Mouse (Mus musculus): ENCODE data around the gene Hsd17b1. TPM values are rescaled to one million over a fixed set of nuclear protein-coding genes. Genes with fewer than 3 reads are reported as not detected.
A peak's percentile ranks its signal among the peaks of the same experiment; 100 is the strongest.

The Hsd17b1 gene
- total RNA-seq, 1 experiment from 2014 or later: 3.3 TPM

DNA sequence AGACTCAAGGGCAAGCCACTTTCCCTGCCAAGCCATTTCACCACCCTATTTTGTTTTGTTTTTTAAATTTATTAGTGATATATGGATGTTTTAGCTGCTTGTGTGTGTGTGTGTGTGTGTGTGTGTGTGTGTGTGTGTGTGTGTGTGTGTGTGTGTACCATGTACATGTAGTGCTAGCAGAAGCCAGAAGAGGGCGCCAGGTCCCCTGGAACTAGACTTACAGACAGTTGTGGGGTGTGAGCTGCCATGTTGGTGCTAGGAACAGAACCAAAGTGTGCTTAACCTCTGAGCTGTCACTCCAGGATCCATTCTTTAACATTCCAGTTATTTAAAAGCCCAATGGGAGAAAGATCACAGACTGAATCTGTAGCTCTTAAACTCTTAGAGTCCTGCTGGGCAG lies 48.9 kb downstream of the Hsd17b1 start:
- no peak for DNase-seq

DNA sequence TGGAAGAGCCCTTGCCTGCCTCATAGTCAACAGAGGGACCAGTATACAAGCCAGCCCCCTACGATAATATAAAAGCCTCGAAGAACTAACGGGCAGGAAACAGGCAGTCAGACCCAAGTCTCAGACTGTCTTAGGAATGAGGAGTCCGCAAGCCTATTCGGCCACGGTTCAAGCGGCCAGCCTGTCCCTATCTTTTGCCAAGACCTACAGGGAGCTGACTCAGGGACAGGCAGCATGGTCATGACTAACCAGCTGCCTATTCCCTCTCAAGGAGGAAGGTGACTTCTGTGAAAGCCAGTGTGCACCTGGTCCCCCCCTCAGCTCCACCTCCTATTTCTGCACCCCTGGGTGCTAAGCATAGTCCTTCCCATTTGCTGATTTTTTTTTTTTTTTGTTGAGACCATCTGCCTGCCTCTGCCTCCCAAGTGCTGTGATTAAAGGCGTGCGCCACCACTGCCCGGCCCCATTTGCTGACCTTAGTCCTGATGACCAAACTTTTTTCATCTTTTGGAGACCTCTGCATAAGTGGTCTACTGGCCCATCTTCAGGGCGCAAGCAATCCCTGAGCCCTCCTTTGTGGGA lies 50.9 kb downstream of the Hsd17b1 start:
- DNase-seq: peak; percentile 43

Small RNAs within 50 kb of the gene (microRNA-seq; reads per million reads assigned to microRNA genes)
- 0.36 to 0.69 reads per million in 2 experiments for gene Mir6928

Other genes with a start within 250 kb of the Hsd17b1 start
- gene Stat5b, start 227.7 kb upstream of the Hsd17b1 start, total RNA-seq (2021): 89.0 and 123 TPM in 2 replicates
- gene Stat5a, start 219.1 kb upstream of the Hsd17b1 start, total RNA-seq (2021): 43.8 and 54.5 TPM in 2 replicates
- 81.5 and 88.6 TPM in 2 replicates for gene Stat3, start 138.9 kb upstream of the Hsd17b1 start, total RNA-seq (2021)
- gene Cavin1, start 107.5 kb upstream of the Hsd17b1 start, total RNA-seq (2021): 224 and 271 TPM in 2 replicates
- gene Atp6v0a1, start 69.0 kb upstream of the Hsd17b1 start, total RNA-seq (2021): 106 and 144 TPM in 2 replicates
- gene Naglu, start 8.4 kb upstream of the Hsd17b1 start, total RNA-seq (2021): 39.3 and 54.1 TPM in 2 replicates
- gene Coasy, start 4.2 kb downstream of the Hsd17b1 start, total RNA-seq (2021): 93.5 and 115 TPM in 2 replicates
- 55.2 and 70.0 TPM in 2 replicates for gene Mlx, start 8.9 kb downstream of the Hsd17b1 start, total RNA-seq (2021)
- 7.1 and 9.4 TPM in 2 replicates for gene Psmc3ip, start 17.0 kb downstream of the Hsd17b1 start, total RNA-seq (2021)
- 53.5 and 64.1 TPM in 2 replicates for gene Retreg3, start 41.5 kb downstream of the Hsd17b1 start, total RNA-seq (2021)
- gene Tubg1, start 41.5 kb downstream of the Hsd17b1 start, total RNA-seq (2021): 42.1 and 50.1 TPM in 2 replicates
- 5.7 and 6.4 TPM in 2 replicates for gene Tubg2, start 77.5 kb downstream of the Hsd17b1 start, total RNA-seq (2021)
- 6.6 and 9.1 TPM in 2 replicates for gene Cntnap1, start 92.1 kb downstream of the Hsd17b1 start, total RNA-seq (2021)
- 31.1 and 36.4 TPM in 2 replicates for gene Plekhh3, start 92.9 kb downstream of the Hsd17b1 start, total RNA-seq (2021)
- gene Ccr10, start 97.0 kb downstream of the Hsd17b1 start, total RNA-seq (2021): 0.18 TPM in 1 of 2 replicates, not detected in the other
- 37.3 and 49.6 TPM in 2 replicates for gene Ezh1, start 148.1 kb downstream of the Hsd17b1 start, total RNA-seq (2021)
- 53.9 and 57.0 TPM in 2 replicates for gene Ramp2, start 167.6 kb downstream of the Hsd17b1 start, total RNA-seq (2021)
- gene Vps25, start 175.3 kb downstream of the Hsd17b1 start, total RNA-seq (2021): 112 and 116 TPM in 2 replicates
- 1.7 and 2.6 TPM in 2 replicates for gene Wnk4, start 182.2 kb downstream of the Hsd17b1 start, total RNA-seq (2021)
- 0.67 and 0.73 TPM in 2 replicates for gene Cntd1, start 200.6 kb downstream of the Hsd17b1 start, total RNA-seq (2021)
- gene Coa3, start 200.7 kb downstream of the Hsd17b1 start, total RNA-seq (2021): 67.9 and 74.9 TPM in 2 replicates
- gene Becn1, start 223.9 kb downstream of the Hsd17b1 start, total RNA-seq (2021): 117 and 159 TPM in 2 replicates
- 126 and 131 TPM in 2 replicates for gene Psme3, start 237.8 kb downstream of the Hsd17b1 start, total RNA-seq (2021)
- gene Aoc2, start 246.7 kb downstream of the Hsd17b1 start, total RNA-seq (2021): 4.6 and 6.5 TPM in 2 replicates